Mouse (Mus musculus) olfactory bulb, adult 2 months (tissue): ENCODE measurements around the gene Agfg1.

Source experiments
- CTCF ChIP-seq: fragments of 200-500 bp; IDR thresholded peaks from 2 replicates; pipeline ENCODE4 v1.5.1; 2012; ENCODE audit warnings: low read depth, mild to moderate bottlenecking, low read length, moderate library complexity; ENCODE audit not compliant: insufficient read depth
- POLR2A ChIP-seq: fragments of 200-500 bp; IDR thresholded peaks from 2 replicates; pipeline ENCODE4 v1.6.1; 2012; ENCODE audit warnings: mild to moderate bottlenecking, low read depth, low read length, moderate library complexity; ENCODE audit not compliant: insufficient read depth

DNA sequence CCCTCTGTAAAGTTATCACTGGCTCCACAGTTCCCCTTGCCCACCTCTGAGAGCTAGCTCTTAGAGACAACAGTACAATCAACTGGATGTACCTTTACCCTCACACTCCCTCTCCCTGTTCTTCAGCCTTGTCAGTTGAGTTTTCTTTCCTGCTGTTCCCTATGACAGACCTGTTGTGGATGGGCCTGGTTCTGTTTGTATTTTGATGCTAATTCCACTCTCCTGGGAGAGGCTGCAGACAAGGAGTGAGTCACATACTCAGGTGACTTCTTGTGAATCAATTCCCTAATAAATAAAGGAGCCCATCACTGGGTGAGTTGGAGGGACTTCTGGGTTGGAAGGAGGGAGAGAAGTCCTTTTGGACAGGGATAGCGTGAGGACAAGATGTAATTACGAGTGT lies 109.3 kb downstream of the Agfg1 start:
- no peak for TF ChIP-seq CTCF
- no peak for TF ChIP-seq POLR2A
